Mouse (Mus musculus): Measurements from ENCODE around the gene Fasl. TPM values are rescaled to one million over a fixed set of nuclear protein-coding genes. Genes with fewer than 3 reads are reported as not detected.

The Fasl gene
- polyA plus RNA-seq, 1 experiment from 2014 or later = 0.17 TPM

GRCm38 (mm10) chr1:161734741-161735211 lies 53.5 kb downstream of the Fasl start:
- Histone ChIP-seq H3K9me3 (no peaks in the 10 kb centered on the region), H3K4me3 (no peak overlapping the region), H3K4me2 (no peak overlapping the region), H3K27ac (no peak overlapping the region), H3K4me1 (no peaks in the 10 kb centered on the region), H3K36me3 (no peaks in the 10 kb centered on the region), H3K9ac (no peak overlapping the region), H3K27me3 (no peaks in the 10 kb centered on the region)
- 70% methylated on average over 14 of the region's 14 CpGs for WGBS
- no peak for ATAC-seq (ENCODE audit: borderline replicate concordance, extremely low read depth, low FRiP score, low TSS enrichment)

DNA sequence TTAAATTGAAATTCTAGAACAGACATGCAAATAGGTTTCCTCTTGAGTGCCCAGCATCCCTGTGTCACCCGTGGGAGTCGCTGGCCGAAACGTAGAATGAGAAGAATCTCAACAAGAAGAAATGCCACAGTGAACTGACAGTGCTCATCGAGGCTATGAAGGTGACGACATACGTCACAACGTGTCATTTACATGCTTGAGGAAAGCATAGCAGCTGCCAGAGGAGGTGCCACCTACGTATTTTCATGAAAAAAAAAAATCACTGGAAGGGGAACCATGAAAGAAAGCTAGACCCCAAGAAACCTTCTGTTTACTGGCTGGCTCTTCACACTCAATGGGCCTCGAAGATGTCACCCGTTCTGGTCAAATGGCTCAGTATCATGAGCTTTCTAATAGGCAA lies 54.0 kb downstream of the Fasl start:
- H3K4me1 ChIP-seq = no peaks in the 10 kb centered on the region
- H3K9ac ChIP-seq = no peak overlapping the region
- no peaks in the 10 kb centered on the region for H3K36me3 ChIP-seq
- no peaks in the 10 kb centered on the region for H3K27me3 ChIP-seq
- H3K4me3 ChIP-seq = no peak overlapping the region
- no peaks in the 10 kb centered on the region for H3K9me3 ChIP-seq
- no peak overlapping the region for H3K27ac ChIP-seq
- WGBS = 85% methylated on average over 11 of the region's 11 CpGs
- no peak for ATAC-seq (ENCODE audit: borderline replicate concordance, extremely low read depth, low FRiP score, low TSS enrichment)
- no peak overlapping the region for H3K4me2 ChIP-seq

Other genes with a start within 250 kb of the Fasl start
- 18.8 and 22.4 TPM in 2 replicates for gene Suco, start 88.2 kb upstream of the Fasl start, polyA plus RNA-seq (2015; fragmentation: Nextera tagmentation; extraction: Ambion mirVana)
- 35.7 and 36.4 TPM in 2 replicates for gene Pigc, start 180.7 kb upstream of the Fasl start, polyA plus RNA-seq (2015; fragmentation: Nextera tagmentation; extraction: Ambion mirVana)
- not detected in 2 replicates for gene 4930558K02Rik, start 191.1 kb upstream of the Fasl start, polyA plus RNA-seq (2015; fragmentation: Nextera tagmentation; extraction: Ambion mirVana)